Mouse (Mus musculus): ENCODE measurements around the gene Gm17949. TPM values are rescaled to one million over a fixed set of nuclear protein-coding genes. Genes with fewer than 3 reads are reported as not detected.
"Not testable (repeated sequence)": the region's sequence is repeated elsewhere in the genome, so short reads cannot be mapped to it uniquely, and the experiment has no call there.

Gm17949 gene
- polyA plus RNA-seq, 1 experiment from 2014 or later = 0.63 TPM

GRCm38 (mm10) chr17:57029691-57030090, 18.4 kb downstream of the Gm17949 start:
- Histone ChIP-seq H3K4me3 (ENCODE audit: low read length) (peak overlapping the region; percentile 89), H3K9ac (ENCODE audit: low read length) (peak overlapping the region; percentile 99), H3K4me2 (ENCODE audit: low read depth, low read length) (peak overlapping the region; percentile 92), H3K4me1 (replicated peaks; ENCODE audit: control insufficient read depth, insufficient read depth, low read length) (peaks cover 14% of the 10 kb centered on the region), H3K9me3 (ENCODE audit: control insufficient read depth, low read length) (no peaks in the 10 kb centered on the region), H3K36me3 (ENCODE audit: control insufficient read depth, insufficient read depth, low read length) (peaks cover 24% of the 10 kb centered on the region), H3K27ac (ENCODE audit: low read length) (no peak overlapping the region), H3K27me3 (ENCODE audit: control insufficient read depth, insufficient read depth, low read depth, low read length) (no peaks in the 10 kb centered on the region)
- no peak for ATAC-seq (ENCODE audit: low read depth)
- WGBS = 24% methylated on average over 8 of the region's 8 CpGs

- Histone ChIP-seq H3K4me3 (ENCODE audit: low read length) (peak within 1 kb of the TSS; percentile 89), H3K4me1 (replicated peaks; ENCODE audit: control insufficient read depth, insufficient read depth, low read length) (peaks cover 14% of the 10 kb centered on the region), H3K36me3 (ENCODE audit: control insufficient read depth, insufficient read depth, low read length) (peaks cover 11% of the 10 kb centered on the region), H3K9ac (ENCODE audit: low read length) (peak within 1 kb of the TSS; percentile 99), H3K27me3 (ENCODE audit: control insufficient read depth, insufficient read depth, low read depth, low read length) (no peaks in the 10 kb centered on the region), H3K27ac (ENCODE audit: low read length) (peak within 1 kb of the TSS; percentile 93), H3K9me3 (ENCODE audit: control insufficient read depth, low read length) (no peaks in the 10 kb centered on the region), H3K4me2 (ENCODE audit: low read depth, low read length) (peak within 1 kb of the TSS; percentile 92)
- WGBS = 0% methylated on average over 45 of the region's 99 CpGs
- no peak for ATAC-seq (ENCODE audit: low read depth)
Observed at GRCm38 (mm10) chr17:57030931-57031660, 19.8 kb downstream of the Gm17949 start, which contains the start of gene Khsrp. Khsrp (minus strand) TSS chr17:57031522.

GRCm38 (mm10) chr17:57031661-57032420, 20.6 kb downstream of the Gm17949 start:
- WGBS = under 1% methylated on average over 38 of the region's 38 CpGs

GRCm38 (mm10) chr17:57032854-57033253, 21.6 kb downstream of the Gm17949 start:
- Histone ChIP-seq H3K4me3 (ENCODE audit: low read length) (no peak overlapping the region), H3K9ac (ENCODE audit: low read length) (no peak overlapping the region), H3K27me3 (ENCODE audit: control insufficient read depth, insufficient read depth, low read depth, low read length) (peaks cover under 1% of the 10 kb centered on the region; the same call in 1 of the 2 replicates), H3K27ac (ENCODE audit: low read length) (no peak overlapping the region), H3K4me1 (replicated peaks; ENCODE audit: control insufficient read depth, insufficient read depth, low read length) (peaks cover 14% of the 10 kb centered on the region), H3K9me3 (ENCODE audit: control insufficient read depth, low read length) (no peaks in the 10 kb centered on the region), H3K4me2 (ENCODE audit: low read depth, low read length) (no peak overlapping the region), H3K36me3 (ENCODE audit: control insufficient read depth, insufficient read depth, low read length) (peaks cover 4% of the 10 kb centered on the region)
- ATAC-seq (ENCODE audit: low read depth) = no peak
- 89% methylated on average over 4 of the region's 4 CpGs for WGBS

More at GRCm38 (mm10) chr17:57031661-57032420, 20.6 kb downstream of the Gm17949 start:
- Histone ChIP-seq H3K9me3 (ENCODE audit: control insufficient read depth, low read length) (no peaks in the 10 kb centered on the region), H3K9ac (ENCODE audit: low read length) (peak overlapping the region; percentile 66), H3K4me2 (ENCODE audit: low read depth, low read length) (peak overlapping the region; percentile 60), H3K36me3 (ENCODE audit: control insufficient read depth, insufficient read depth, low read length) (peaks cover 7% of the 10 kb centered on the region), H3K4me1 (replicated peaks; ENCODE audit: control insufficient read depth, insufficient read depth, low read length) (peaks cover 14% of the 10 kb centered on the region), H3K4me3 (ENCODE audit: low read length) (peak overlapping the region; percentile 48), H3K27me3 (ENCODE audit: control insufficient read depth, insufficient read depth, low read depth, low read length) (no peaks in the 10 kb centered on the region), H3K27ac (ENCODE audit: low read length) (peak overlapping the region; percentile 89)
- peak; percentile 96 for ATAC-seq (ENCODE audit: low read depth)

- ATAC-seq (ENCODE audit: low read depth) = no peak
- Histone ChIP-seq H3K4me3 (ENCODE audit: low read length) (no peak overlapping the region), H3K36me3 (ENCODE audit: control insufficient read depth, insufficient read depth, low read length) (no peaks in the 10 kb centered on the region), H3K4me2 (ENCODE audit: low read depth, low read length) (no peak overlapping the region), H3K27me3 (ENCODE audit: control insufficient read depth, insufficient read depth, low read depth, low read length) (peaks cover 2% of the 10 kb centered on the region; the same call in 1 of the 2 replicates), H3K9ac (ENCODE audit: low read length) (no peak overlapping the region), H3K4me1 (replicated peaks; ENCODE audit: control insufficient read depth, insufficient read depth, low read length) (no peaks in the 10 kb centered on the region), H3K9me3 (ENCODE audit: control insufficient read depth, low read length) (no peaks in the 10 kb centered on the region), H3K27ac (ENCODE audit: low read length) (no peak overlapping the region)
- 33% methylated on average over 8 of the region's 8 CpGs for WGBS
Observed at GRCm38 (mm10) chr17:57038978-57039377, 27.7 kb downstream of the Gm17949 start.

GRCm38 (mm10) chr17:57041554-57041953, 30.3 kb downstream of the Gm17949 start, which contains the start of gene Slc25a41:
Slc25a41 (minus strand) TSS chr17:57041654.
- Histone ChIP-seq H3K4me2 (ENCODE audit: low read depth, low read length) (no peak within 1 kb of the TSS), H3K36me3 (ENCODE audit: control insufficient read depth, insufficient read depth, low read length) (no peaks in the 10 kb centered on the region), H3K9ac (ENCODE audit: low read length) (no peak within 1 kb of the TSS), H3K27ac (ENCODE audit: low read length) (no peak within 1 kb of the TSS), H3K9me3 (ENCODE audit: control insufficient read depth, low read length) (no peaks in the 10 kb centered on the region), H3K4me3 (ENCODE audit: low read length) (no peak within 1 kb of the TSS), H3K27me3 (ENCODE audit: control insufficient read depth, insufficient read depth, low read depth, low read length) (peaks cover 2% of the 10 kb centered on the region; the same call in 1 of the 2 replicates), H3K4me1 (replicated peaks; ENCODE audit: control insufficient read depth, insufficient read depth, low read length) (no peaks in the 10 kb centered on the region)
- ATAC-seq (ENCODE audit: low read depth) = no peak
- 68% methylated on average over 8 of the region's 8 CpGs for WGBS

- Histone ChIP-seq H3K4me3 (ENCODE audit: low read length) (no peak overlapping the region), H3K27me3 (ENCODE audit: control insufficient read depth, insufficient read depth, low read depth, low read length) (no peaks in the 10 kb centered on the region), H3K36me3 (ENCODE audit: control insufficient read depth, insufficient read depth, low read length) (no peaks in the 10 kb centered on the region), H3K9me3 (ENCODE audit: control insufficient read depth, low read length) (no peaks in the 10 kb centered on the region), H3K9ac (ENCODE audit: low read length) (no peak overlapping the region), H3K4me2 (ENCODE audit: low read depth, low read length) (no peak overlapping the region), H3K4me1 (replicated peaks; ENCODE audit: control insufficient read depth, insufficient read depth, low read length) (no peaks in the 10 kb centered on the region), H3K27ac (ENCODE audit: low read length) (no peak overlapping the region)
- WGBS = 28% methylated on average over 5 of the region's 5 CpGs
- ATAC-seq (ENCODE audit: low read depth) = peak; percentile 53; the same call in 1 of the 2 replicates
Observed at GRCm38 (mm10) chr17:57047406-57047805, 36.1 kb downstream of the Gm17949 start.

GRCm38 (mm10) chr17:57048816-57049215, 37.5 kb downstream of the Gm17949 start:
- no peak overlapping the region for H3K27ac ChIP-seq (ENCODE audit: low read length)
- no peak overlapping the region for H3K4me3 ChIP-seq (ENCODE audit: low read length)
- no peaks in the 10 kb centered on the region for H3K27me3 ChIP-seq (ENCODE audit: control insufficient read depth, insufficient read depth, low read depth, low read length)
- no peak for ATAC-seq (ENCODE audit: low read depth)
- no peaks in the 10 kb centered on the region for H3K4me1 ChIP-seq (replicated peaks; ENCODE audit: control insufficient read depth, insufficient read depth, low read length)
- no peak overlapping the region for H3K4me2 ChIP-seq (ENCODE audit: low read depth, low read length)
- H3K36me3 ChIP-seq (ENCODE audit: control insufficient read depth, insufficient read depth, low read length) = no peaks in the 10 kb centered on the region
- H3K9ac ChIP-seq (ENCODE audit: low read length) = no peak overlapping the region
- no peaks in the 10 kb centered on the region for H3K9me3 ChIP-seq (ENCODE audit: control insufficient read depth, low read length)
- 82% methylated on average over 3 of the region's 3 CpGs for WGBS

- H3K27me3 ChIP-seq (ENCODE audit: control insufficient read depth, insufficient read depth, low read depth, low read length); ATAC-seq (ENCODE audit: low read depth); H3K9me3 ChIP-seq (ENCODE audit: control insufficient read depth, low read length); H3K36me3 ChIP-seq (ENCODE audit: control insufficient read depth, insufficient read depth, low read length); H3K9ac ChIP-seq (ENCODE audit: low read length); H3K27ac ChIP-seq (ENCODE audit: low read length); H3K4me2 ChIP-seq (ENCODE audit: low read depth, low read length); H3K4me1 ChIP-seq (replicated peaks; ENCODE audit: control insufficient read depth, insufficient read depth, low read length); H3K4me3 ChIP-seq (ENCODE audit: low read length): not testable (repeated sequence)
- WGBS = 82% methylated on average over 4 of the region's 4 CpGs
Observed at GRCm38 (mm10) chr17:57051679-57052078, 40.4 kb downstream of the Gm17949 start.

Data from lung, embryonic 16.5 days (tissue).